Mouse (Mus musculus): Measurements from ENCODE around the gene Psmb11.

DNA sequence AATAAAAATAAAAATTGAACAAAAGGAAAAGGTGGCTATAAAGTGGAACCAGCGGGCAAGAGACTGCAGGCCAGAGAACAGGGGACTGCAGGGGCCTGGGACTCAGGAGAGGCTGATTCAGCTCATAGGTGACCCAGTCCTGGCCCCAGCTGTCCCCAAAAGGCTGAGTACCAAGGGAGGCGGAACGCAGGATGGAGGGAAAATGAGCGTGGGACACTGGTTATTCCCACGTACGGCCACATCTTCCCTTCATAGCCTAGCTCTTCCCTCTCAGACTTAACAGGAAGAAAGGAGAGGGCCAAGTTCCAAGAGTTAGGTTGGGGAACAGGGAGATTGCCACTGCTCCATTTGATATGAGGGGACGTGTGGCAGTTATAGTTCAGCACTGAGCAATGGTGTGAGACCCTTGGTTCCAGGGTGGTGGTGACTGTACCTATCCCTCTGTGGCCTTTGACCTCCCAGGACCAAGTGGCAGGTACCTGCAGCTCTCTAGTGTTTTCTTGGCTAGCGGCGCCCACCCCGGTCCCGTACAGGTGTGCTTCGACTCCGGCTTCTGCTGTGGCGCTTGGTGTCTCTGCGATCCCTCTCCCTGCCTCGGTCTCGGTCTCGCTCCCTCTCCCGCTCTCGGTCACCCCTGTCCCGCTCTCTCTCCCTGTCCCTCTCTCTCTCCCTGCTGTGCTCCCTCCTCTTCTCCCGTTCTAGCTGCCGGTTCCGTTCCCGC is 21.2 kb downstream of the Psmb11 start:
- TF ChIP-seq CHD2 (IDR thresholded peaks at IDR 0.05; ENCODE audit: low read depth, low read length), result no peak
- no peak for TF ChIP-seq ZC3H11A (IDR thresholded peaks at IDR 0.05; ENCODE audit: borderline replicate concordance, low read depth, low read length)
- TF ChIP-seq ZNF384 (IDR thresholded peaks at IDR 0.05; ENCODE audit: low read depth, low read length), result no peak
- TF ChIP-seq HCFC1 (IDR thresholded peaks at IDR 0.05; ENCODE audit: borderline replicate concordance, insufficient read depth, low read length), result no peak

All from ES-E14 (cell line).